Mouse (Mus musculus) activated CD4-positive, CD25-positive, alpha-beta regulatory T cell, adult 9 weeks (primary cell): ENCODE measurements around the gene Mrc1. TPM values are rescaled to one million over a fixed set of nuclear protein-coding genes. Genes with fewer than 3 reads are reported as not detected.

Source experiments
- polyA plus RNA-seq: library from polyadenylated mRNA; unstranded; fragments of 100-300 nt; shearing (Covaris generic); gene quantifications from one replicate; pipeline ENCODE4 v1.2.1, GENCODE M21; 2017

Gene Mrc1
- polyA plus RNA-seq, result 2.0 TPM

GRCm38 (mm10) chr2:14229149-14229548 lies at the start of gene Mrc1:
TSS of gene Mrc1 (plus strand) at chr2:14229392.

Other genes with a start within 250 kb of the Mrc1 start
- gene Hacd1, start 173.3 kb upstream of the Mrc1 start, polyA plus RNA-seq, result not detected
- gene Stam, start 155.3 kb upstream of the Mrc1 start, polyA plus RNA-seq, result 43.1 TPM
- not detected for gene Tmem236, start 54.9 kb upstream of the Mrc1 start, polyA plus RNA-seq
- gene Slc39a12, start 158.9 kb downstream of the Mrc1 start, polyA plus RNA-seq, result not detected